Mouse (Mus musculus) left cerebral cortex, postnatal 4 days (tissue): ENCODE measurements around the gene Rcan1. TPM values are rescaled to one million over a fixed set of nuclear protein-coding genes. Genes with fewer than 3 reads are reported as not detected.

ENCODE experiments used
- DNase-seq: peaks from one replicate; pipeline ENCODE4 v3.0.0-alpha.2; 2022
- intact Hi-C: fragments of 180-260 bp; cut with DNase I; formaldehyde crosslinking; loops from one replicate; pipeline ENCODE4 v1.15.1; 2025
- total RNA-seq, 2 experiments: library from RNA; stranded (reverse); gene quantifications; 2 replicates each; pipeline ENCODE4 v1.2.3; 2021

Gene Rcan1
- total RNA-seq, 2 experiments from 2014 or later, result 48.3 to 50.1 TPM

GRCm38 (mm10) chr16:92357566-92357965, 113.1 kb downstream of the Rcan1 start:
- no peak for DNase-seq
- intact Hi-C loops, result no loop called here

- DNase-seq, result no peak
- intact Hi-C loops, result no loop called here
Measured at GRCm38 (mm10) chr16:92357023-92357422, 113.6 kb downstream of the Rcan1 start.

GRCm38 (mm10) chr16:92355982-92356381, 114.7 kb downstream of the Rcan1 start:
- DNase-seq, result no peak
- intact Hi-C loops, result no loop called here

- no peak for DNase-seq
- intact Hi-C loops, result no loop called here
Measured at GRCm38 (mm10) chr16:92355366-92355765, 115.3 kb downstream of the Rcan1 start.

GRCm38 (mm10) chr16:92353897-92354296, 116.8 kb downstream of the Rcan1 start:
- intact Hi-C loops, result no loop called here

GRCm38 (mm10) chr16:92353295-92353694, 117.4 kb downstream of the Rcan1 start:
- intact Hi-C loops, result no loop called here

More at GRCm38 (mm10) chr16:92353897-92354296, 116.8 kb downstream of the Rcan1 start:
- DNase-seq, result no peak

GRCm38 (mm10) chr16:92348941-92349340, 121.7 kb downstream of the Rcan1 start:
- intact Hi-C loops, result loop anchor here (10.0 kb wide), 1 partner anchor 1106 kb away; no protein-coding TSS in a partner anchor

More at GRCm38 (mm10) chr16:92353295-92353694, 117.4 kb downstream of the Rcan1 start:
- DNase-seq, result no peak

GRCm38 (mm10) chr16:92346297-92346916, 124.3 kb downstream of the Rcan1 start:
- intact Hi-C loops, result loop anchor here (10.0 kb wide), 1 partner anchor 1108 kb away; no protein-coding TSS in a partner anchor
- DNase-seq, result peak; percentile 70

More at GRCm38 (mm10) chr16:92348941-92349340, 121.7 kb downstream of the Rcan1 start:
- DNase-seq, result peak; percentile 82

GRCm38 (mm10) chr16:92345177-92345576, 125.5 kb downstream of the Rcan1 start:
- intact Hi-C loops, result loop anchor here (10.0 kb wide), 1 partner anchor 1110 kb away; no protein-coding TSS in a partner anchor
- no peak for DNase-seq

Other genes with a start within 250 kb of the Rcan1 start
- not detected for gene Kcne2, start 178.5 kb downstream of the Rcan1 start, total RNA-seq
- gene Smim11, start 169.6 kb downstream of the Rcan1 start, total RNA-seq, result 10 to 100 TPM; 13.4 to 16.3 TPM
- gene Fam243, start 149.4 kb downstream of the Rcan1 start, total RNA-seq, result not detected
- gene Kcne1, start 111.4 kb downstream of the Rcan1 start, total RNA-seq, result not detected
- gene Clic6, start 14.9 kb upstream of the Rcan1 start, total RNA-seq, result 1 to 10 TPM in 1 of 2 experiments, under 1 TPM in 1; 0.44 to 1.1 TPM